Mouse (Mus musculus) embryonic fibroblast, embryonic 13.5 days (primary cell): ENCODE data around the gene Use1.

Experiments
- CTCF ChIP-seq: IDR thresholded peaks from 2 replicates; pipeline ENCODE4 v1.5.1; 2011; ENCODE audit warnings: mild to moderate bottlenecking, control low read depth, low read length, moderate library complexity, borderline replicate concordance; ENCODE audit not compliant: insufficient read depth
- POLR2A ChIP-seq: IDR thresholded peaks from 2 replicates; pipeline ENCODE4 v1.6.1; 2011; ENCODE audit warnings: low read depth, mild to moderate bottlenecking, control low read depth, low read length, moderate library complexity

DNA sequence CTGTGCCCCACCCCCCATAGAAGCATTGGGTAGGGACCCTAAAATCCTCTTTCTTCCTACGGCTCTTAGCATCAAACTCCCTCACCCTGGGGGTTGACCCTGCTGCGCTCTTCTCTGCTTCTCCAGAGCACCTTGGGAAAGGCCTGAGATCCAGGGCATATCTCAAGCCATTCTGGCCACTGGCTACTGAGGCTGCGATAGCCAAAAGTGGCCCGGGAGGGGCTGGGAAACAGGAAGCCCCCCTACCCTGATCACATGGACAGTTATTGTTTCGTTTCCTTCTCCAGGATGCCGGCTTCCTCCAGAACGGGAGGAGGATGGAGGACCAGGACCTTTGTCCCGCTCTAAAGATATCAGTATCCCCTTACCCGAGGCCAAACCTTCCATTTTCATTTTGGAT, 29.0 kb downstream of the Use1 start, which contains the start of gene Ushbp1:
- TF ChIP-seq POLR2A (no peak), CTCF (no peak)
